Comparison of ENCODE assay signal across 18 mouse cellular contexts in the genomic region with DNA sequence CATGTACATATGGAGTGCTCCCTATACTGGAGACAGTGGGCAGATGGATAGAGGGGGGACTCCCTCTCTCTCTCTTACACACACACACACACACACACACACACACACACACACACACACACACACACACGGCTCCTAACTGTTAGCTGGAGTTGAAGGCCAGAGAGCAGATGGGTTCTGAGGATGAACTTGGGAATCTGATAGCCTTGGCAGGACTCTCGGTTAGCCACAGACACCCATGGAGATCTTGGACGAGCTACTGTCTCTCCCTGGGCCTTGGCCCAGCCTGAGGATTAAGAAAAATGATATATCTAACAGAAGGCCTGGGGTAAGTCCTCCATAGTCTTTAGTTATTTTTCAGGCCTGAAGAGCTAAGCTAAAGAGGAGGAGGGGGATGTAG. TPM values are rescaled to one million over a fixed set of nuclear protein-coding genes. Genes with fewer than 3 reads are reported as not detected.
A peak's percentile ranks its signal among the peaks of the same experiment; 100 is the strongest.
DNase-seq lines count a peak whose midpoint lies in the region; ATAC-seq and TF ChIP-seq lines count a peak whose summit lies in the region.
"Had no signal": no experiment of that assay in that cellular context is flagged by ENCODE, and none has a peak within 500 bp of the region (broad histone marks: within the 10 kb centered on the region; RNA-seq: fewer than 3 reads in every experiment).

No protein-coding gene starts in this region.

- no peak for ATAC-seq in kidney, embryonic 16.5 days (ENCODE audit: low FRiP score, low TSS enrichment)
- no peak for ATAC-seq in hindbrain, embryonic 11.5 days (ENCODE audit: low FRiP score)
- no peak for ATAC-seq in liver, postnatal 0 days
- ATAC-seq: forebrain, embryonic 13.5 days; intestine, embryonic 16.5 days; lung, postnatal 0 days; midbrain, embryonic 16.5 days had no signal

- peaks cover 49% of the 10 kb centered on the region for H3K4me1 ChIP-seq in kidney, embryonic 16.5 days (ENCODE audit: insufficient read depth, low read length)
- peaks cover 2% of the 10 kb centered on the region; the same call in 1 of the 2 replicates for H3K4me1 ChIP-seq in hindbrain, embryonic 11.5 days (replicated peaks; ENCODE audit: control insufficient read depth, insufficient read depth, low read length)
- H3K4me1 ChIP-seq in liver, postnatal 0 days (ENCODE audit: insufficient read depth), result peaks cover 21% of the 10 kb centered on the region

- no peak for TF ChIP-seq POLR2A in brain, embryonic 14.5 days (IDR thresholded peaks at IDR 0.05; ENCODE audit: borderline replicate concordance, extremely low read depth, insufficient read depth, insufficient read length, poor library complexity, severe bottlenecking)

- H3K36me3 ChIP-seq in kidney, embryonic 16.5 days (ENCODE audit: insufficient read depth, low read length), result no peaks in the 10 kb centered on the region
- H3K36me3 ChIP-seq in hindbrain, embryonic 11.5 days (ENCODE audit: control insufficient read depth, insufficient read depth, low read length), result no peaks in the 10 kb centered on the region
- H3K36me3 ChIP-seq in liver, postnatal 0 days (replicated peaks; ENCODE audit: insufficient read depth, low read length), result no peaks in the 10 kb centered on the region
- H3K36me3 ChIP-seq: heart, embryonic 15.5 days; hindbrain, embryonic 12.5 days had no signal

- H3K27me3 ChIP-seq in kidney, embryonic 16.5 days (ENCODE audit: insufficient read depth, low read length), result no peaks in the 10 kb centered on the region
- peaks cover 1% of the 10 kb centered on the region; the same call in 1 of the 2 replicates for H3K27me3 ChIP-seq in hindbrain, embryonic 11.5 days (ENCODE audit: control insufficient read depth, insufficient read depth, low read length)
- no peaks in the 10 kb centered on the region for H3K27me3 ChIP-seq in liver, postnatal 0 days (ENCODE audit: insufficient read depth, low read length)

- H3K9ac ChIP-seq in kidney, embryonic 16.5 days (replicated peaks; ENCODE audit: low read length), result no peak overlapping the region
- no peak overlapping the region for H3K9ac ChIP-seq in hindbrain, embryonic 11.5 days (ENCODE audit: low read depth, low read length)
- H3K9ac ChIP-seq in liver, postnatal 0 days (replicated peaks), result no peak overlapping the region
- H3K9ac ChIP-seq: forebrain, embryonic 13.5 days; heart, embryonic 15.5 days; hindbrain, embryonic 12.5 days had no signal

- TF ChIP-seq EP300 in liver, postnatal 0 days (IDR thresholded peaks at IDR 0.05; ENCODE audit: low read depth), result no peak

- no peak overlapping the region for H3K4me3 ChIP-seq in kidney, embryonic 16.5 days (ENCODE audit: low read length)
- no peak overlapping the region for H3K4me3 ChIP-seq in hindbrain, embryonic 11.5 days (ENCODE audit: low read depth, low read length)
- H3K4me3 ChIP-seq in liver, postnatal 0 days (ENCODE audit: low read depth, low read length), result no peak overlapping the region
- H3K4me3 ChIP-seq: forebrain, embryonic 13.5 days; heart, embryonic 15.5 days; hindbrain, embryonic 12.5 days had no signal

- H3K27ac ChIP-seq in kidney, embryonic 16.5 days (ENCODE audit: low read length), result 0 out of 2 replicates have a peak overlapping the region, but pooled peaks have one; percentile 74
- H3K27ac ChIP-seq in hindbrain, embryonic 11.5 days (ENCODE audit: low read depth, low read length), result no peak overlapping the region
- H3K27ac ChIP-seq in liver, postnatal 0 days (ENCODE audit: low read depth), result no peak overlapping the region
- H3K27ac ChIP-seq: forebrain, embryonic 13.5 days; heart, embryonic 15.5 days had no signal

- 53% methylated on average over 3 of the region's 3 CpGs for WGBS in kidney, embryonic 16.5 days
- WGBS in hindbrain, embryonic 11.5 days, result 57% methylated on average over 3 of the region's 3 CpGs
- WGBS in liver, postnatal 0 days (ENCODE audit: insufficient replicate concordance), result 69% methylated on average over 3 of the region's 3 CpGs

- no peak for TF ChIP-seq CTCF in brain, embryonic 14.5 days (IDR thresholded peaks at IDR 0.05; ENCODE audit: borderline replicate concordance, extremely low read depth, insufficient read depth, insufficient read length)
- no peak for TF ChIP-seq CTCF in liver, postnatal 0 days (IDR thresholded peaks at IDR 0.05; ENCODE audit: low read depth)

- no peaks in the 10 kb centered on the region for H3K9me3 ChIP-seq in kidney, embryonic 16.5 days (ENCODE audit: low read length)
- no peaks in the 10 kb centered on the region for H3K9me3 ChIP-seq in hindbrain, embryonic 11.5 days (ENCODE audit: control insufficient read depth, low read length)
- H3K9me3 ChIP-seq in liver, postnatal 0 days (ENCODE audit: low read length), result no peaks in the 10 kb centered on the region
- H3K9me3 ChIP-seq: forebrain, embryonic 13.5 days; heart, embryonic 15.5 days; hindbrain, embryonic 12.5 days had no signal

- no peak overlapping the region for H3K4me2 ChIP-seq in kidney, embryonic 16.5 days (replicated peaks; ENCODE audit: low read depth, low read length)
- no peak overlapping the region for H3K4me2 ChIP-seq in hindbrain, embryonic 11.5 days (replicated peaks; ENCODE audit: low read depth, low read length)
- H3K4me2 ChIP-seq in liver, postnatal 0 days (ENCODE audit: low read depth, low read length), result no peak overlapping the region
- H3K4me2 ChIP-seq: forebrain, embryonic 13.5 days; heart, embryonic 15.5 days; hindbrain, embryonic 12.5 days; liver, embryonic 11.5 days had no signal

- no peak for DNase-seq in kidney, adult 9 months
- peak; percentile 29 for DNase-seq in brain, embryonic 14.5 days (ENCODE audit: low read depth)
- DNase-seq in cerebellum, adult 9-10 months, result peak; percentile 95
- DNase-seq in gastrocnemius, postnatal 10 days, result peak; percentile 27
- DNase-seq in spleen, postnatal 14 days (ENCODE audit: low spot score in 2 of 2), result no peak
- no peak for DNase-seq in hindbrain, embryonic 11.5 days (ENCODE audit: low spot score)
- DNase-seq in liver, postnatal 0 days, result no peak
- DNase-seq: B cell, adult 2 months; kidney, postnatal 25 days; right cerebral cortex, adult 18-20 months had no signal

RNA-seq across cellular contexts. Expression of gene Phc2, which starts 3.0 kb away (rescaled TPM):
- polyA plus RNA-seq in kidney, embryonic 16.5 days (2015; fragmentation: Nextera tagmentation; extraction: Ambion mirVana), result 19.4 and 21.4 TPM in 2 replicates
- 193 and 196 TPM in 2 replicates for polyA plus RNA-seq in brain, embryonic 14.5 days (2012; rRNA removed)
- total RNA-seq in gastrocnemius, postnatal 10 days (2021), result 10 to 100 TPM; 29.8 to 36.7 TPM
- 46.8 and 92.2 TPM in 2 replicates for polyA plus RNA-seq in hindbrain, embryonic 11.5 days (2014; fragmentation: Nextera tagmentation; extraction: Ambion mirVana)
- polyA plus RNA-seq in liver, postnatal 0 days (2015; fragmentation: Nextera tagmentation; extraction: Ambion mirVana), result 14.6 and 18.7 TPM in 2 replicates

RNA-seq across cellular contexts. Expression of gene Tlr12, which starts 33.1 kb away (rescaled TPM):
- polyA plus RNA-seq in kidney, embryonic 16.5 days (2015; fragmentation: Nextera tagmentation; extraction: Ambion mirVana), result 3.5 and 4.3 TPM in 2 replicates
- polyA plus RNA-seq in brain, embryonic 14.5 days (2012; rRNA removed), result 1.9 and 2.1 TPM in 2 replicates
- under 1 TPM; 0.16 TPM for total RNA-seq in gastrocnemius, postnatal 10 days (2021)
- polyA plus RNA-seq in hindbrain, embryonic 11.5 days (2014; fragmentation: Nextera tagmentation; extraction: Ambion mirVana), result 0.13 and 0.20 TPM in 2 replicates
- polyA plus RNA-seq in liver, postnatal 0 days (2015; fragmentation: Nextera tagmentation; extraction: Ambion mirVana), result 1.9 and 2.3 TPM in 2 replicates

RNA-seq across cellular contexts. Expression of gene Zscan20, which starts 41.6 kb away (rescaled TPM):
- polyA plus RNA-seq in kidney, embryonic 16.5 days (2015; fragmentation: Nextera tagmentation; extraction: Ambion mirVana), result 4.8 and 6.6 TPM in 2 replicates
- polyA plus RNA-seq in brain, embryonic 14.5 days (2012; rRNA removed), result 5.4 and 5.6 TPM in 2 replicates
- 1 to 10 TPM; 3.1 to 3.4 TPM for total RNA-seq in gastrocnemius, postnatal 10 days (2021)
- polyA plus RNA-seq in hindbrain, embryonic 11.5 days (2014; fragmentation: Nextera tagmentation; extraction: Ambion mirVana), result 4.3 and 4.4 TPM in 2 replicates
- 0.46 and 0.58 TPM in 2 replicates for polyA plus RNA-seq in liver, postnatal 0 days (2015; fragmentation: Nextera tagmentation; extraction: Ambion mirVana)

Comparison
In these comparisons a context has a peak if more than half of its experiments do, and no peak if none do; other contexts are left out.
1. DNase-seq: peak in brain, embryonic 14.5 days (single experiment), cerebellum, adult 9-10 months (single experiment) and gastrocnemius, postnatal 10 days (single experiment); none in kidney, adult 9 months (single experiment), spleen, postnatal 14 days (0 of 2), hindbrain, embryonic 11.5 days (single experiment) and liver, postnatal 0 days (single experiment).